Mouse (Mus musculus) lung, postnatal 0 days (tissue): ENCODE measurements at regions not wholly inside any gene's neighbourhood (a gene's known extent, or its start where the extent isn't known, plus 50 kb on each side); places are given as distances from the start of the nearest gene placed in this dataset.

Experiments used
- CTCF ChIP-seq: IDR thresholded peaks from 2 replicates; pipeline ENCODE4 v1.5.1; 2016; ENCODE audit warnings: antibody characterized with exemption, mild to moderate bottlenecking
- EP300 ChIP-seq: IDR thresholded peaks from 2 replicates; pipeline ENCODE4 v1.6.1; 2016; ENCODE audit warnings: antibody characterized with exemption, mild to moderate bottlenecking, control low read depth

- TF ChIP-seq CTCF (no peak), EP300 (no peak)
These were observed 105.5 kb downstream of the Tpra1 start for GRCm38 (mm10) chr6:89007516-89007915.
